Mouse (Mus musculus): Measurements from ENCODE around the gene Rab31. TPM values are rescaled to one million over a fixed set of nuclear protein-coding genes. Genes with fewer than 3 reads are reported as not detected.

Gene Rab31
- polyA plus RNA-seq, 1 experiment from 2014 or later: 75.5 TPM

- Histone ChIP-seq H3K9me3 (no peaks in the 10 kb centered on the region), H3K9ac (replicated peaks) (no peak overlapping the region), H3K27me3 (no peaks in the 10 kb centered on the region), H3K36me3 (no peaks in the 10 kb centered on the region), H3K4me1 (no peaks in the 10 kb centered on the region), H3K27ac (replicated peaks) (no peak overlapping the region), H3K4me3 (no peak overlapping the region), H3K4me2 (replicated peaks) (no peak overlapping the region)
- whole genome bisulfite sequencing: 81% methylated on average over 6 of the region's 6 CpGs
- ATAC-seq (replicated peaks): no peak
Observed at GRCm38 (mm10) chr17:65748997-65749396, 23.6 kb downstream of the Rab31 start.

DNA sequence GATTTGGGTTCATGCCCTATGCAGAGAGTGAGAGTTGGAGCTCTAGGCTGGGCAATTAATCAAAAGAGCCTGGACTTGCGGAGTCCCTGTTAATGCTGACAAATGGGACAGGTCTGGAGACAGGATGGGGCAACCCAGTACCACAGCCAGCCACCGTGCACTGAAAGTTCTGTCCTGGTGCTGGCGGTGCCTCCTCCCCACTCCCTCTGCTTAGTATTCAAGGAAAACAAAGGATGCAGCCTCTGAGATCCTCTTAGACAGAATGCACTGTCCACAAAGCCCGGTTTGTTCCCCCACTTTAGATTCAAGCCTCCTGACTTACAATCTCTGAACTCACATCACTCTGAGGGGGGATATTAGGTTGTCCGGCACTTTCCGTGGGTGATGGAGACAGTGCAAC is 26.2 kb downstream of the Rab31 start:
- Histone ChIP-seq H3K4me3 (no peak overlapping the region), H3K36me3 (no peaks in the 10 kb centered on the region), H3K27ac (replicated peaks) (no peak overlapping the region), H3K4me2 (replicated peaks) (no peak overlapping the region), H3K9ac (replicated peaks) (no peak overlapping the region), H3K27me3 (no peaks in the 10 kb centered on the region), H3K9me3 (no peaks in the 10 kb centered on the region), H3K4me1 (peaks cover 19% of the 10 kb centered on the region)
- no peak for ATAC-seq (replicated peaks)
- WGBS: 66% methylated on average over 6 of the region's 6 CpGs

- Histone ChIP-seq H3K27ac (replicated peaks) (0 out of 2 replicates have a peak overlapping the region, but pooled peaks have one; percentile 50), H3K4me3 (no peak overlapping the region), H3K36me3 (no peaks in the 10 kb centered on the region), H3K9me3 (no peaks in the 10 kb centered on the region), H3K9ac (replicated peaks) (no peak overlapping the region), H3K4me1 (peaks cover 20% of the 10 kb centered on the region), H3K27me3 (no peaks in the 10 kb centered on the region), H3K4me2 (replicated peaks) (no peak overlapping the region)
- WGBS: 76% methylated on average over 11 of the region's 11 CpGs
- no peak for ATAC-seq (replicated peaks)
Observed at GRCm38 (mm10) chr17:65743664-65744330, 28.8 kb downstream of the Rab31 start.

- Histone ChIP-seq H3K4me2 (replicated peaks) (no peak overlapping the region), H3K27ac (replicated peaks) (peak overlapping the region; percentile 50; the same call in 1 of the 2 replicates)
Observed at GRCm38 (mm10) chr17:65742969-65743368, 29.6 kb downstream of the Rab31 start.

DNA sequence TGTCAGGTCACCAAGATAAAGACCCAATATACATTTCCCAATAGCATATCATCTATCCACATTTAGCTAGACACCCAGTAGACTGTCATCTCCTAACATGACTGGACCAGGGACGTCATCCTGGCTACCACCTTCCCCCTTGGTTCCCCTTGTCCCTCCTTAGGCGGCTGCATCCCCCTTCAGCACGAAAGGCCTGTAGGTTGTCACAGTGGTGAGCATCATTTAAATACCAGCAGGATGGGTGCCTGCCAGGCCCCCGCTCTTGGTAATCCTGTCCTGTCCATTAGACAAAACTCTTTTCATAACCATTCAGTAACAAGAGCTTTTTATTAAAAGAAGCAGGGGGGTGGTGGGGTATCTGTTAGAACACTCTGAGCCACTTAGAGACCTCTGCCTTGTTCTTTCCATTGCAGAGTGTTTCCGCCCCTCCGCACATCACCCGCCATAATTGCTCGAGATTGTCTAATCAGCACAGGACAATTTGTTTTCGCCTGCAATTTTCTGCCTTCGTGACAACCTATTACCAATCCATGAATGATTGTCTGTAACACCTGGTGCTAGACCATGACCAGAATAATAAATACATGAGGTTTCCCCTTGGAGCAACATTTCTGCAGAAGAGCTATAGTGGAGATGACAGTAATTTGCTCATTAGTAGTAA is 30.2 kb downstream of the Rab31 start:
- no peaks in the 10 kb centered on the region for H3K27me3 ChIP-seq
- 7% methylated on average over 10 of the region's 10 CpGs for WGBS
- H3K9ac ChIP-seq (replicated peaks): no peak overlapping the region
- ATAC-seq (replicated peaks): peak; percentile 83
- H3K27ac ChIP-seq (replicated peaks): peak overlapping the region; percentile 50
- H3K4me2 ChIP-seq (replicated peaks): no peak overlapping the region
- H3K4me1 ChIP-seq: peaks cover 20% of the 10 kb centered on the region
- H3K36me3 ChIP-seq: no peaks in the 10 kb centered on the region
- H3K4me3 ChIP-seq: no peak overlapping the region
- H3K9me3 ChIP-seq: no peaks in the 10 kb centered on the region

More at GRCm38 (mm10) chr17:65742969-65743368, 29.6 kb downstream of the Rab31 start:
- H3K4me1 ChIP-seq: peaks cover 20% of the 10 kb centered on the region
- H3K9ac ChIP-seq (replicated peaks): no peak overlapping the region
- 30% methylated on average over 4 of the region's 4 CpGs for WGBS
- H3K36me3 ChIP-seq: no peaks in the 10 kb centered on the region
- H3K9me3 ChIP-seq: no peaks in the 10 kb centered on the region
- H3K4me3 ChIP-seq: no peak overlapping the region
- H3K27me3 ChIP-seq: no peaks in the 10 kb centered on the region
- ATAC-seq (replicated peaks): peak; percentile 9; the same call in 1 of the 2 replicates

DNA sequence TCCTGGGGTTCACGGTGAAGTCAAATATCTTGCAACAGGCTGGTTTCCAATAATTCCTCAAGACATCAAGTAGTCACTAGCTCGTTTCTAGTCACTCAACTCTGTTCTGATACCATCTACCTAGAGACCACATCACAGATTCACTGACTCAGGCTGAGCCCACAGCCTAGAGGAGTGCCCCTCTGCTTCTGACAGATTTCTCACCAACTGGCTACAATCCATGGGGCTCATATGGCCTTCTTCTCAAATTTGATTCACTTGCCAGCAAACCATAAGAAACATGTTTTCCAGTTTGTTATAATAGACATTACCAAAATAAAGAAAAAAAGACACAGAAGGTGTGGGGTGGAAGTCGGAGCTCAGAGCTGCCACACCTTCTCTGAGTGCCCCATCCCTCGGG is 31.0 kb downstream of the Rab31 start:
- no peak overlapping the region for H3K4me3 ChIP-seq
- H3K4me2 ChIP-seq (replicated peaks): no peak overlapping the region
- 76% methylated on average over 4 of the region's 4 CpGs for WGBS
- 0 out of 2 replicates have a peak, but pooled peaks have one; percentile 26 for ATAC-seq (replicated peaks)
- H3K9ac ChIP-seq (replicated peaks): no peak overlapping the region
- no peaks in the 10 kb centered on the region for H3K27me3 ChIP-seq
- H3K27ac ChIP-seq (replicated peaks): peak overlapping the region; percentile 50; the same call in 1 of the 2 replicates
- peaks cover 20% of the 10 kb centered on the region for H3K4me1 ChIP-seq
- H3K9me3 ChIP-seq: no peaks in the 10 kb centered on the region
- no peaks in the 10 kb centered on the region for H3K36me3 ChIP-seq

DNA sequence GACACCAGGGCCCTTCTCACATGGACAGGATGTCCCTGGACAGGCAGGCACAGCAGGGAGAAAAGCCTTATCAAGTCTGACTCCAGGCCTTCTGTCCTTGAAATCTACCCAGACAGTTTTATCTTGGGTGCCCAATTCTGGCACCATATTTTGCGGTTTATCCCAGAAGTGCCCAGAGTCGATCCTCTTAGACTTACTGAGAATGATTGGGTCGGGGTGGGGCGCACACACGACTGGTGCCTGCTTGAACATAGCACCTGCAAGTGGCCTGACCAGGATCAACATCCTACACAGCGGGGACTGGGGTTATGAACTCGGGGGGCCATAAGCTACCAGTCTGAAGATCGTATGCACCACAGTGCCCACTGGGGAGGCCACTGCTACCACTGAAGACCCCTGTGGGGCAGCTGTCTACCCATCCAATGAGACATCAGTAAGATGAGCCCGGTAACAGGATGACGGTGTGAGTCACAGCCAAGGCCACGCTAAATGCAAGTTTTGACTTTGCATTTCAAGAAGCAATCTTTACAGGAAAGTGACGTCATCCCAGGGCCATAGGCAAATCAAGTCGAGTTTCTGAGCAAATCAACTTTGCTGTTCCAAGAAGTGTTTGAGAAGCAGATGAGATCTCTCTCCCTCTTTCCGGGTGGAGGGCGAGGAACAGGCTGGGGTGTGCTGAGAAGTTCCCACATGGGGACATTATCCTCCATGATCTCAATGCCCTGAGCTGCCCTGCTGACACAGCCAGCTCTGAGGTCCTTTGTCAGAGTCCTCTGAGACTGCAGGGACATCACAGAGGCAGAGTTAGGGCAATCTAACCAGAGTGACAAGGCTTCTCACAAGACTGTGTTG is 32.5 kb downstream of the Rab31 start:
- WGBS: 91% methylated on average over 15 of the region's 15 CpGs

GRCm38 (mm10) chr17:65737622-65738021 is 34.9 kb downstream of the Rab31 start:
- H3K4me3 ChIP-seq: no peak overlapping the region
- no peak for ATAC-seq (replicated peaks)
- no peak overlapping the region for H3K9ac ChIP-seq (replicated peaks)
- no peaks in the 10 kb centered on the region for H3K9me3 ChIP-seq
- H3K4me1 ChIP-seq: peaks cover 14% of the 10 kb centered on the region
- H3K27ac ChIP-seq (replicated peaks): no peak overlapping the region
- H3K4me2 ChIP-seq (replicated peaks): no peak overlapping the region
- WGBS: 89% methylated on average over 6 of the region's 6 CpGs
- H3K36me3 ChIP-seq: no peaks in the 10 kb centered on the region
- no peaks in the 10 kb centered on the region for H3K27me3 ChIP-seq

More for the DNA sequence above, 32.5 kb downstream of the Rab31 start:
- H3K9ac ChIP-seq (replicated peaks): no peak overlapping the region
- H3K27me3 ChIP-seq: no peaks in the 10 kb centered on the region
- no peaks in the 10 kb centered on the region for H3K36me3 ChIP-seq
- ATAC-seq (replicated peaks): no peak
- peaks cover 20% of the 10 kb centered on the region for H3K4me1 ChIP-seq
- no peak overlapping the region for H3K4me2 ChIP-seq (replicated peaks)
- H3K9me3 ChIP-seq: no peaks in the 10 kb centered on the region
- no peak overlapping the region for H3K27ac ChIP-seq (replicated peaks)
- H3K4me3 ChIP-seq: no peak overlapping the region

GRCm38 (mm10) chr17:65737175-65737574 is 35.4 kb downstream of the Rab31 start:
- Histone ChIP-seq H3K27me3 (no peaks in the 10 kb centered on the region), H3K27ac (replicated peaks) (no peak overlapping the region), H3K9me3 (no peaks in the 10 kb centered on the region), H3K4me3 (no peak overlapping the region), H3K9ac (replicated peaks) (no peak overlapping the region), H3K36me3 (no peaks in the 10 kb centered on the region), H3K4me2 (replicated peaks) (no peak overlapping the region), H3K4me1 (peaks cover 9% of the 10 kb centered on the region)
- WGBS: 91% methylated on average over 5 of the region's 5 CpGs
- ATAC-seq (replicated peaks): no peak

- no peak overlapping the region for H3K27ac ChIP-seq (replicated peaks)
- ATAC-seq (replicated peaks): no peak
- H3K9me3 ChIP-seq: no peaks in the 10 kb centered on the region
- 95% methylated on average over 2 of the region's 2 CpGs for WGBS
- no peak overlapping the region for H3K9ac ChIP-seq (replicated peaks)
- no peak overlapping the region for H3K4me3 ChIP-seq
- no peak overlapping the region for H3K4me2 ChIP-seq (replicated peaks)
- H3K27me3 ChIP-seq: no peaks in the 10 kb centered on the region
- no peaks in the 10 kb centered on the region for H3K4me1 ChIP-seq
- no peaks in the 10 kb centered on the region for H3K36me3 ChIP-seq
Observed at GRCm38 (mm10) chr17:65735088-65735487, 37.5 kb downstream of the Rab31 start.

GRCm38 (mm10) chr17:65732666-65733065 is 39.9 kb downstream of the Rab31 start:
- no peak overlapping the region for H3K4me2 ChIP-seq (replicated peaks)
- H3K36me3 ChIP-seq: no peaks in the 10 kb centered on the region
- no peak overlapping the region for H3K4me3 ChIP-seq
- H3K9ac ChIP-seq (replicated peaks): no peak overlapping the region
- no peak for ATAC-seq (replicated peaks)
- H3K9me3 ChIP-seq: no peaks in the 10 kb centered on the region
- no peaks in the 10 kb centered on the region for H3K27me3 ChIP-seq
- H3K4me1 ChIP-seq: no peaks in the 10 kb centered on the region
- WGBS: 91% methylated on average over 4 of the region's 4 CpGs
- no peak overlapping the region for H3K27ac ChIP-seq (replicated peaks)

- H3K27me3 ChIP-seq: no peaks in the 10 kb centered on the region
- WGBS: 90% methylated on average over 9 of the region's 9 CpGs
- no peaks in the 10 kb centered on the region for H3K4me1 ChIP-seq
- no peaks in the 10 kb centered on the region for H3K9me3 ChIP-seq
- no peak overlapping the region for H3K27ac ChIP-seq (replicated peaks)
- no peak overlapping the region for H3K9ac ChIP-seq (replicated peaks)
- no peak overlapping the region for H3K4me2 ChIP-seq (replicated peaks)
- ATAC-seq (replicated peaks): no peak
- H3K36me3 ChIP-seq: no peaks in the 10 kb centered on the region
- no peak overlapping the region for H3K4me3 ChIP-seq
Observed at GRCm38 (mm10) chr17:65731710-65732109, 40.8 kb downstream of the Rab31 start.

Data from forebrain, embryonic 15.5 days (tissue).